Mouse (Mus musculus) megakaryocyte, embryonic 14.5 days (primary cell): ENCODE results near the gene Igfbpl1.

Experiments
- FLI1 ChIP-seq: IDR thresholded peaks from 2 replicates; pipeline ENCODE4 v1.6.1; 2012; ENCODE audit warnings: low read length, inconsistent platforms, mixed read lengths
- GATA1 ChIP-seq: IDR thresholded peaks from 3 replicates; pipeline ENCODE4 v1.6.1; 2012; ENCODE audit warnings: mixed read lengths, low read length, inconsistent platforms, borderline replicate concordance

DNA sequence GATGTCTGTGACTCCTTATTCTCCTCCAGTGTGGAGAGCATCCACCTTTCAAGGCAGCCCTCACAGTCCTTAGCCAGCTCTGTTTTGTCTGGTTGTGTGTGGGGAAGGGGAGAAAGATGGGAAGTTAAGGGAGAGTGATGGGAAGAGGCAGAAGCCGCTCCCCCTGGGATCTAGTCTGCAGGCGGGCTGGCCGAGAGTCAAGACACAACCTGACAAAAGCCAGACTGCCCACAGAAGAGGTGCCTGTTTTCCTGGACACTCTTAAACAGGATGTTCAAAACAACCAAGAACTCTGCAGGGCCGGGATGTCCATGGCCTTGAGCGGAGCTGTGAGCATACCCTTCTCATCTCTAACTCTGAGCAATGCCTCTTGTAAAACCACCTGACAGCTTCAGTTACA is 30.0 kb downstream of the Igfbpl1 start:
- TF ChIP-seq FLI1 (no peak), GATA1 (no peak)
